Mouse (Mus musculus): Measurements from ENCODE around the gene Shcbp1l. TPM values are rescaled to one million over a fixed set of nuclear protein-coding genes. Genes with fewer than 3 reads are reported as not detected.
"Not testable (repeated sequence)": the region's sequence is repeated elsewhere in the genome, so short reads cannot be mapped to it uniquely, and the experiment has no call there.

Shcbp1l gene
- total and polyA plus RNA-seq, 2 experiments, result not detected

GRCm38 (mm10) chr1:153411723-153412122 lies 13.2 kb upstream of the Shcbp1l start:
- no peaks in the 10 kb centered on the region for H3K36me3 ChIP-seq (ENCODE audit: control insufficient read depth, insufficient read depth, low read length)
- TF ChIP-seq POLR2A (IDR thresholded peaks at IDR 0.05; ENCODE audit: extremely low read depth, insufficient read depth, low read length), result no peak
- H3K27ac ChIP-seq (replicated peaks; ENCODE audit: insufficient read depth, low read depth, low read length), result no peak overlapping the region
- no peak for DNase-seq (ENCODE audit: extremely low read depth, low read depth, low spot score)
- H3K9ac ChIP-seq (ENCODE audit: low read depth, low read length), result no peak overlapping the region
- no peaks in the 10 kb centered on the region for H3K27me3 ChIP-seq (ENCODE audit: control insufficient read depth, insufficient read depth, low read length)
- no peak overlapping the region for H3K4me3 ChIP-seq (ENCODE audit: insufficient read depth, low read depth, low read length)
- H3K79me2 ChIP-seq (ENCODE audit: control insufficient read depth, insufficient read depth, low read length), result no peaks in the 10 kb centered on the region
- WGBS, result 81% methylated on average over 6 of the region's 6 CpGs
- H3K4me1 ChIP-seq (ENCODE audit: control insufficient read depth, insufficient read depth, low read length), result no peaks in the 10 kb centered on the region

GRCm38 (mm10) chr1:153412663-153413396 lies 12.1 kb upstream of the Shcbp1l start:
- DNase-seq (ENCODE audit: extremely low read depth, low read depth, low spot score); H3K4me1 ChIP-seq (ENCODE audit: control insufficient read depth, insufficient read depth, low read length); H3K27me3 ChIP-seq (ENCODE audit: control insufficient read depth, insufficient read depth, low read length); H3K36me3 ChIP-seq (ENCODE audit: control insufficient read depth, insufficient read depth, low read length); H3K79me2 ChIP-seq (ENCODE audit: control insufficient read depth, insufficient read depth, low read length); H3K4me3 ChIP-seq (ENCODE audit: insufficient read depth, low read depth, low read length); H3K9ac ChIP-seq (ENCODE audit: low read depth, low read length); H3K27ac ChIP-seq (replicated peaks; ENCODE audit: insufficient read depth, low read depth, low read length): not testable (repeated sequence)
- WGBS, result 85% methylated on average over 3 of the region's 4 CpGs

GRCm38 (mm10) chr1:153413397-153414020 lies 11.5 kb upstream of the Shcbp1l start:
- not testable (repeated sequence) for DNase-seq (ENCODE audit: extremely low read depth, low read depth, low spot score); H3K36me3 ChIP-seq (ENCODE audit: control insufficient read depth, insufficient read depth, low read length); H3K4me1 ChIP-seq (ENCODE audit: control insufficient read depth, insufficient read depth, low read length); H3K79me2 ChIP-seq (ENCODE audit: control insufficient read depth, insufficient read depth, low read length); H3K9ac ChIP-seq (ENCODE audit: low read depth, low read length); H3K27me3 ChIP-seq (ENCODE audit: control insufficient read depth, insufficient read depth, low read length); H3K27ac ChIP-seq (replicated peaks; ENCODE audit: insufficient read depth, low read depth, low read length)
- WGBS, result 89% methylated on average over 13 of the region's 13 CpGs
- H3K4me3 ChIP-seq (ENCODE audit: insufficient read depth, low read depth, low read length), result peak overlapping the region; percentile 14; the same call in 1 of the 2 replicates

GRCm38 (mm10) chr1:153414114-153414723 lies 10.7 kb upstream of the Shcbp1l start:
- not testable (repeated sequence) for H3K4me1 ChIP-seq (ENCODE audit: control insufficient read depth, insufficient read depth, low read length); H3K4me3 ChIP-seq (ENCODE audit: insufficient read depth, low read depth, low read length); H3K36me3 ChIP-seq (ENCODE audit: control insufficient read depth, insufficient read depth, low read length); H3K9ac ChIP-seq (ENCODE audit: low read depth, low read length); H3K27me3 ChIP-seq (ENCODE audit: control insufficient read depth, insufficient read depth, low read length); H3K79me2 ChIP-seq (ENCODE audit: control insufficient read depth, insufficient read depth, low read length)
- WGBS, result 84% methylated on average over 24 of the region's 24 CpGs
- peak; percentile 19 for DNase-seq (ENCODE audit: extremely low read depth, low read depth, low spot score)
- H3K27ac ChIP-seq (replicated peaks; ENCODE audit: insufficient read depth, low read depth, low read length), result 0 out of 2 replicates have a peak overlapping the region, but pooled peaks have one; percentile 0

GRCm38 (mm10) chr1:153414962-153415361 lies 10.0 kb upstream of the Shcbp1l start:
- 86% methylated on average over 4 of the region's 4 CpGs for WGBS
- no peaks in the 10 kb centered on the region for H3K27me3 ChIP-seq (ENCODE audit: control insufficient read depth, insufficient read depth, low read length)
- no peak overlapping the region for H3K4me3 ChIP-seq (ENCODE audit: insufficient read depth, low read depth, low read length)
- no peak overlapping the region for H3K27ac ChIP-seq (replicated peaks; ENCODE audit: insufficient read depth, low read depth, low read length)
- DNase-seq (ENCODE audit: extremely low read depth, low read depth, low spot score), result peak; percentile 19
- H3K4me1 ChIP-seq (ENCODE audit: control insufficient read depth, insufficient read depth, low read length), result no peaks in the 10 kb centered on the region
- H3K36me3 ChIP-seq (ENCODE audit: control insufficient read depth, insufficient read depth, low read length), result no peaks in the 10 kb centered on the region
- H3K9ac ChIP-seq (ENCODE audit: low read depth, low read length), result no peak overlapping the region
- no peaks in the 10 kb centered on the region for H3K79me2 ChIP-seq (ENCODE audit: control insufficient read depth, insufficient read depth, low read length)
- TF ChIP-seq POLR2A (IDR thresholded peaks at IDR 0.05; ENCODE audit: extremely low read depth, insufficient read depth, low read length) (no peak), CTCF (IDR thresholded peaks at IDR 0.05; ENCODE audit: low read depth, low read length) (no peak)

GRCm38 (mm10) chr1:153415742-153416141 lies 9.2 kb upstream of the Shcbp1l start:
- H3K4me1 ChIP-seq (ENCODE audit: control insufficient read depth, insufficient read depth, low read length); H3K9ac ChIP-seq (ENCODE audit: low read depth, low read length); H3K27ac ChIP-seq (replicated peaks; ENCODE audit: insufficient read depth, low read depth, low read length); H3K36me3 ChIP-seq (ENCODE audit: control insufficient read depth, insufficient read depth, low read length); H3K4me3 ChIP-seq (ENCODE audit: insufficient read depth, low read depth, low read length); DNase-seq (ENCODE audit: extremely low read depth, low read depth, low spot score); H3K79me2 ChIP-seq (ENCODE audit: control insufficient read depth, insufficient read depth, low read length); H3K27me3 ChIP-seq (ENCODE audit: control insufficient read depth, insufficient read depth, low read length): not testable (repeated sequence)
- 79% methylated on average over 2 of the region's 5 CpGs for WGBS

- WGBS, result 88% methylated on average over 3 of the region's 3 CpGs
- H3K36me3 ChIP-seq (ENCODE audit: control insufficient read depth, insufficient read depth, low read length); H3K27ac ChIP-seq (replicated peaks; ENCODE audit: insufficient read depth, low read depth, low read length); H3K9ac ChIP-seq (ENCODE audit: low read depth, low read length); H3K4me1 ChIP-seq (ENCODE audit: control insufficient read depth, insufficient read depth, low read length); H3K79me2 ChIP-seq (ENCODE audit: control insufficient read depth, insufficient read depth, low read length); H3K27me3 ChIP-seq (ENCODE audit: control insufficient read depth, insufficient read depth, low read length); H3K4me3 ChIP-seq (ENCODE audit: insufficient read depth, low read depth, low read length); DNase-seq (ENCODE audit: extremely low read depth, low read depth, low spot score): not testable (repeated sequence)
Observed at GRCm38 (mm10) chr1:153416271-153416832, 8.6 kb upstream of the Shcbp1l start.

- H3K4me3 ChIP-seq (ENCODE audit: insufficient read depth, low read depth, low read length); H3K36me3 ChIP-seq (ENCODE audit: control insufficient read depth, insufficient read depth, low read length); H3K27me3 ChIP-seq (ENCODE audit: control insufficient read depth, insufficient read depth, low read length); H3K9ac ChIP-seq (ENCODE audit: low read depth, low read length); H3K27ac ChIP-seq (replicated peaks; ENCODE audit: insufficient read depth, low read depth, low read length); DNase-seq (ENCODE audit: extremely low read depth, low read depth, low spot score); H3K4me1 ChIP-seq (ENCODE audit: control insufficient read depth, insufficient read depth, low read length); H3K79me2 ChIP-seq (ENCODE audit: control insufficient read depth, insufficient read depth, low read length): not testable (repeated sequence)
- 91% methylated on average over 4 of the region's 4 CpGs for WGBS
Observed at GRCm38 (mm10) chr1:153417805-153418204, 7.2 kb upstream of the Shcbp1l start.

Measured in liver, adult 2 months (tissue).